Mouse (Mus musculus): ENCODE data around the gene Sez6l2.

- TF ChIP-seq CTCF (IDR thresholded peaks at IDR 0.05; ENCODE audit: borderline replicate concordance, insufficient read depth, low read length): no peak
- TF ChIP-seq POLR2A (IDR thresholded peaks at IDR 0.05; ENCODE audit: low read depth, low read length): peak; percentile 65; the same call in 1 of the 2 replicates
Measured at GRCm38 (mm10) chr7:126928384-126929037, 21.9 kb upstream of the Sez6l2 start, which contains the start of gene Kctd13.

Measured in embryonic fibroblast, embryonic 13.5 days (primary cell).